Mouse (Mus musculus) neural tube, embryonic 14.5 days (tissue): ENCODE measurements around the gene Cenpa. TPM values are rescaled to one million over a fixed set of nuclear protein-coding genes. Genes with fewer than 3 reads are reported as not detected.

Source experiments
- ATAC-seq: fragments of 200-750 bp; cut with Nextera tagmentation; 2 replicates; pipeline ENCODE4 v1.8.0; 2017; ENCODE audit warnings: low read depth, mild to moderate bottlenecking, moderate TSS enrichment, moderate library complexity
- H3K27ac ChIP-seq: fragments of 300-500 bp; sonication (generic); 2 replicates; pipeline ENCODE4 v1.5.1; 2014; ENCODE audit warnings: low read depth, mild to moderate bottlenecking, control low read depth, low read length, moderate library complexity, mixed read lengths
- H3K27me3 ChIP-seq: fragments of 300-500 bp; sonication (generic); 2 replicates; pipeline ENCODE4 v1.6.1; 2014; ENCODE audit warnings: low read length; ENCODE audit not compliant: control insufficient read depth, insufficient read depth
- H3K36me3 ChIP-seq: fragments of 300-500 bp; sonication (generic); 2 replicates; pipeline ENCODE4 v1.6.1; 2014; ENCODE audit warnings: low read length, mixed read lengths; ENCODE audit not compliant: control insufficient read depth, insufficient read depth
- H3K4me1 ChIP-seq: fragments of 300-500 bp; sonication (generic); 2 replicates; pipeline ENCODE4 v1.6.1; 2014; ENCODE audit warnings: low read length; ENCODE audit not compliant: control insufficient read depth, insufficient read depth
- H3K4me2 ChIP-seq: fragments of 300-500 bp; sonication (generic); 2 replicates; pipeline ENCODE4 v1.6.1; 2014; ENCODE audit warnings: mild to moderate bottlenecking, low read depth, low read length, control low read depth
- H3K4me3 ChIP-seq: fragments of 300-500 bp; sonication (generic); 2 replicates; pipeline ENCODE4 v1.5.1; 2014; ENCODE audit warnings: low read depth, low read length, control low read depth, mixed read lengths
- H3K9ac ChIP-seq: fragments of 300-500 bp; sonication (generic); replicated peaks from 2 replicates; pipeline ENCODE4 v1.6.1; 2014; ENCODE audit warnings: low read depth, mild to moderate bottlenecking, control low read depth, low read length, mixed read lengths
- H3K9me3 ChIP-seq: fragments of 300-500 bp; sonication (generic); 2 replicates; pipeline ENCODE4 v1.6.1; 2016; ENCODE audit warnings: low read length; ENCODE audit not compliant: control insufficient read depth
- WGBS: fragments of 180-500 bp; shearing (Covaris S2); extraction: QIAGEN DNeasy Blood & Tissue Kit; methylation state at CpG from one replicate; pipeline ENCODE4 v1.1.7; 2014; 5-methylcytosine and 5-hydroxymethylcytosine counted together
- microRNA-seq: library from miRNA; unstranded; fragments of <30 nt; microRNA quantifications from one replicate; pipeline ENCODE4, GENCODE M21; 2016
- polyA plus RNA-seq: library from polyadenylated mRNA; unstranded; fragments of >200 nt; fragmentation: Nextera tagmentation; extraction: Ambion mirVana; gene quantifications from 2 replicates; pipeline ENCODE4 v1.2.1, GENCODE M21; 2014

Gene Cenpa
- polyA plus RNA-seq, 1 experiment from 2014 or later: 23.7 TPM

GRCm38 (mm10) chr5:30717991-30718703 lies 51.6 kb downstream of the Cenpa start:
- H3K36me3 ChIP-seq: peaks cover 5% of the 10 kb centered on the region; the same call in 1 of the 2 replicates
- H3K9ac ChIP-seq: no peak overlapping the region
- no peak for ATAC-seq
- no peak overlapping the region for H3K4me3 ChIP-seq
- no peak overlapping the region for H3K4me2 ChIP-seq
- peak overlapping the region; percentile 13; the same call in 1 of the 2 replicates for H3K27ac ChIP-seq
- peaks cover 10% of the 10 kb centered on the region; the same call in 1 of the 2 replicates for H3K4me1 ChIP-seq
- no peaks in the 10 kb centered on the region for H3K27me3 ChIP-seq
- H3K9me3 ChIP-seq: no peaks in the 10 kb centered on the region
- WGBS: 30% methylated on average over 10 of the region's 10 CpGs

GRCm38 (mm10) chr5:30721935-30722334 lies 55.4 kb downstream of the Cenpa start:
- whole genome bisulfite sequencing: 85% methylated on average over 8 of the region's 8 CpGs
- Histone ChIP-seq H3K4me1 (peaks cover 4% of the 10 kb centered on the region; the same call in 1 of the 2 replicates), H3K27ac (no peak overlapping the region), H3K4me3 (no peak overlapping the region), H3K36me3 (peaks cover 11% of the 10 kb centered on the region; the same call in 1 of the 2 replicates), H3K27me3 (no peaks in the 10 kb centered on the region), H3K9me3 (no peaks in the 10 kb centered on the region), H3K4me2 (no peak overlapping the region), H3K9ac (no peak overlapping the region)
- no peak for ATAC-seq

Small RNA genes lying within 50 kb of the gene (microRNA-seq; reads per million reads assigned to microRNA genes)
- not detected for gene Mir5625

Other genes starting within 250 kb of the Cenpa start
- 2.5 and 5.8 TPM in 2 replicates for gene Otof, start 204.8 kb upstream of the Cenpa start, polyA plus RNA-seq
- 0.54 and 0.70 TPM in 2 replicates for gene 1700001C02Rik, start 200.7 kb upstream of the Cenpa start, polyA plus RNA-seq
- gene Cib4, start 120.9 kb upstream of the Cenpa start, polyA plus RNA-seq: not detected in 2 replicates
- 10.5 and 12.9 TPM in 2 replicates for gene Kcnk3, start 78.6 kb upstream of the Cenpa start, polyA plus RNA-seq
- gene Slc35f6, start 18.8 kb upstream of the Cenpa start, polyA plus RNA-seq: 33.1 and 37.1 TPM in 2 replicates
- gene Dpysl5, start 44.8 kb downstream of the Cenpa start, polyA plus RNA-seq: 178 and 203 TPM in 2 replicates
- gene Mapre3, start 147.9 kb downstream of the Cenpa start, polyA plus RNA-seq: 129 and 140 TPM in 2 replicates
- 48.6 and 53.7 TPM in 2 replicates for gene Tmem214, start 201.2 kb downstream of the Cenpa start, polyA plus RNA-seq
- gene Agbl5, start 221.9 kb downstream of the Cenpa start, polyA plus RNA-seq: 27.7 and 29.2 TPM in 2 replicates
- 234 TPM in 2 replicates for gene Ost4, start 241.0 kb downstream of the Cenpa start, polyA plus RNA-seq
- 3.5 and 22.9 TPM in 2 replicates for gene Emilin1, start 246.6 kb downstream of the Cenpa start, polyA plus RNA-seq